Mouse (Mus musculus) limb, embryonic 12.5 days (tissue): ENCODE measurements at regions not wholly inside any gene's neighbourhood (a gene's known extent, or its start where the extent isn't known, plus 50 kb on each side); places are given as distances from the start of the nearest gene placed in this dataset.

Experiments
- ATAC-seq: fragments of 200-750 bp; cut with Nextera tagmentation; 2 replicates; pipeline ENCODE4 v1.8.0; 2017; ENCODE audit warnings: low read depth, moderate TSS enrichment; ENCODE audit not compliant: insufficient number of reproducible peaks, insufficient read depth, low FRiP score, low TSS enrichment
- H3K27ac ChIP-seq: fragments of 300-500 bp; sonication (generic); 2 replicates; pipeline ENCODE4 v1.5.1; 2016; ENCODE audit warnings: mild to moderate bottlenecking, moderate library complexity
- H3K27me3 ChIP-seq: fragments of 300-500 bp; sonication (generic); 2 replicates; pipeline ENCODE4 v1.6.1; 2016; ENCODE audit warnings: mild to moderate bottlenecking, moderate library complexity
- H3K36me3 ChIP-seq: fragments of 300-500 bp; sonication (generic); 2 replicates; pipeline ENCODE4 v1.6.1; 2016; ENCODE audit warnings: mild to moderate bottlenecking, moderate library complexity
- H3K4me1 ChIP-seq: fragments of 300-500 bp; sonication (generic); replicated peaks from 2 replicates; pipeline ENCODE4 v1.6.1; 2016
- H3K4me2 ChIP-seq: fragments of 300-500 bp; sonication (generic); 2 replicates; pipeline ENCODE4 v1.6.1; 2016; ENCODE audit warnings: mild to moderate bottlenecking, moderate library complexity
- H3K4me3 ChIP-seq: fragments of 300-500 bp; sonication (generic); replicated peaks from 2 replicates; pipeline ENCODE4 v1.5.1; 2016; ENCODE audit warnings: mild to moderate bottlenecking
- H3K9ac ChIP-seq: fragments of 300-500 bp; sonication (generic); replicated peaks from 2 replicates; pipeline ENCODE4 v1.6.1; 2016; ENCODE audit warnings: mild to moderate bottlenecking, moderate library complexity
- H3K9me3 ChIP-seq: fragments of 300-500 bp; sonication (generic); 2 replicates; pipeline ENCODE4 v1.6.1; 2016; ENCODE audit warnings: mild to moderate bottlenecking, moderate library complexity
- WGBS: fragments of 180-500 bp; shearing (Covaris S2); methylation state at CpG from one replicate; pipeline ENCODE4 v1.1.7; 2016; 5-methylcytosine and 5-hydroxymethylcytosine counted together

DNA sequence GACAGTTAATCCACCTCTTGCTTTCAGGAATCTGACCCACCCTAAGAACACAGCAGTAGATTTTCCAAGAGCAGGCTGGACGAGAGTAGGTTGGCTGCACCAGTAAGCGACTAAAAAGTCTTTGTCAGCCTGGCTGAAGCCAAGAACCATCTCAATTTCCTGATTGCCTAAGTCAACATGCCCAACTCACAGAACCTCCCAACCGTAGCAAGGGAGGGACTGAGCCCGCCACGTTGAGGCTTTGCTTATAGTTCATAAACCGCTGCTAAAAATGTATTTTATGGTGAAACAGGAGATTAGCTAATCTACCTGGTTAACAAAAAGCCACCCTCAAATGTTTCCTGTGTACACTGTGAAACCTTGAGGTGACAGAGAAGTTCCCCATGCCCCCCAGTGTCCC, 115.4 kb upstream of the Tbl1xr1 start:
- peaks cover 11% of the 10 kb centered on the region for H3K4me1 ChIP-seq
- no peaks in the 10 kb centered on the region for H3K9me3 ChIP-seq
- no peak overlapping the region for H3K9ac ChIP-seq
- no peak overlapping the region for H3K4me2 ChIP-seq
- H3K27me3 ChIP-seq, result no peaks in the 10 kb centered on the region
- WGBS, result 83% methylated on average over 6 of the region's 6 CpGs
- H3K27ac ChIP-seq, result no peak overlapping the region
- no peak for ATAC-seq
- H3K36me3 ChIP-seq, result no peaks in the 10 kb centered on the region
- no peak overlapping the region for H3K4me3 ChIP-seq

DNA sequence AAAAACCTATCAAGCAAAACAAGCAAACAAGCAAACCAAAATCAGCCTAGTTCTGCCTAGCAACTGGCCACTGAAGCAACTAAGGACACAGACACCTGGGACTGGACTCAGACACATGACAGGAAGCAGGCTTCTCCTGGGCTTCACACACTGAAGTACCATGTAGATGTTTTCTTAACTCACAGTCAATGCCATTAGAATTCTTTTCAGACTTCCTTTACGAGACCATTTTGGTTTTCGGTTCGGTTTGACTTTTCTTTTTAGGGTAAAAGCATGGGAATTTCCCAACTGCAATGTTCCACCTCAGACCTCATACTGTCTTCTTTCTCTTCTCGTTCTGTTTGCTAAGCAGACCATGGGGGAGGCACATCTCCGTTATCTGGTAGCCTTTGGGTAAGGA, 114.7 kb upstream of the Tbl1xr1 start:
- H3K4me1 ChIP-seq, result peaks cover 11% of the 10 kb centered on the region
- H3K27ac ChIP-seq, result no peak overlapping the region
- no peak overlapping the region for H3K9ac ChIP-seq
- no peak for ATAC-seq
- H3K4me3 ChIP-seq, result no peak overlapping the region
- no peaks in the 10 kb centered on the region for H3K27me3 ChIP-seq
- WGBS, result 84% methylated on average over 5 of the region's 5 CpGs
- H3K9me3 ChIP-seq, result no peaks in the 10 kb centered on the region
- no peak overlapping the region for H3K4me2 ChIP-seq
- no peaks in the 10 kb centered on the region for H3K36me3 ChIP-seq

DNA sequence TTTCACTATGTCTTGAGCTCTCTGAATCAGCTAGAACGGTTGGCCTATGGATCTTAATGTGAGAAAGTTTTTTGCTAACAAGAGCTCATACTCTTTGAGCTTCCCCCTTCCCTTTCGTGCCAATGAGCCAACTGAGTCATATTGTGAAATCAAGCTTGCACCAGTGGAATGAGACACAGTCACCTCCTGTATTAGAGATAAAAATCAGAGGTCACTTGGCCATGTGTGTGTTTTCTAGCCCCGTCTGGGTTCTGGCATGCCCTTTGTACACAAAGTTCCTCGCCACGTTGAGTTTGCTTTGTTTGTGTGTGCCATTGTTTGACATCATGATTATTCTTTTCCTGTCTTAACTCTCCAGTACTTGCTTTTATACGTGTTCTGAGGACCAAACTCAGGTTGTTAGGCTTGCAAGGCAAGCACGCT, 114.1 kb upstream of the Tbl1xr1 start:
- Histone ChIP-seq H3K4me3 (no peak overlapping the region), H3K27ac (no peak overlapping the region), H3K27me3 (no peaks in the 10 kb centered on the region), H3K4me2 (no peak overlapping the region), H3K9ac (no peak overlapping the region), H3K36me3 (no peaks in the 10 kb centered on the region), H3K9me3 (no peaks in the 10 kb centered on the region), H3K4me1 (peaks cover 11% of the 10 kb centered on the region)
- no peak for ATAC-seq
- WGBS, result 75% methylated on average over 7 of the region's 7 CpGs

DNA sequence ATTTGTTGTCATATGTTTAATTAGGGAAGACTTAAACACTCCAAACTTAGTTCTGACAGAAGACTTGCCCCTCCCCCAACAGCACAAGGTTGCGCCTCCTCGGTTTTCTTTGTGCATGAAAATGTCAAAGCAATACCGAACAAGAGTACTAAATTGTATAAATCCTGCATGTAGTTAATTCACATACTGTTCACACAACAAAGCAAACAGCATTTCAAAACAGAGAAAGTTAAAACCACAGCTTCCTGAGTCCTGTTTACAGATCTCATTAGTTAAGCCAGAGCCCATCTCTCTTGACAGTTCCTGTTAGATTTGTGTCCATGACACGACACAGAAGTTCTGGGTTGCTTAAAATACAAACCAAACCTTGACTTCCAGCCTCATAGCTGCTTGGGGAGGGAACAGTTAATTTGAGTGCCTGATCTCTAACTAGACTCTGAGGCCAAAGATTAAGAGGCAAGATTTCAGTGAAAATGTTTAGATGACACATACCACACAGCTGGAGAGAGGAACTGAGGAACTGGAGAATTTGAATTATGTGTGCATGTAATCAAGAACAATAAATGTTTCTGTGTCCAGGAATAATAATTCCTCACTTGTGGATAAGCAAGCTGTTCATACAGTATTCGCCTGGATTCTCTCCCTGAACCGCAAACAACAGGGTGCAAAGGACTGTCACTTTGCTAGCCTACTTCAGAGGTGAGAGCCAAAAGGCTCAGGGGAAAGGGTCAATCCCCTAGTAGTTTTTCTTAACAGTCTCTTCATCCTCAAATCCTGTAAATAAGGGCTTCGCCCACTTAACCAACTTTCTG, 113.3 kb upstream of the Tbl1xr1 start:
- Histone ChIP-seq H3K4me2 (no peak overlapping the region), H3K27ac (no peak overlapping the region), H3K9ac (no peak overlapping the region), H3K9me3 (no peaks in the 10 kb centered on the region), H3K36me3 (no peaks in the 10 kb centered on the region), H3K4me3 (no peak overlapping the region), H3K4me1 (peaks cover 11% of the 10 kb centered on the region), H3K27me3 (no peaks in the 10 kb centered on the region)
- 47% methylated on average over 7 of the region's 7 CpGs for WGBS
- no peak for ATAC-seq

DNA sequence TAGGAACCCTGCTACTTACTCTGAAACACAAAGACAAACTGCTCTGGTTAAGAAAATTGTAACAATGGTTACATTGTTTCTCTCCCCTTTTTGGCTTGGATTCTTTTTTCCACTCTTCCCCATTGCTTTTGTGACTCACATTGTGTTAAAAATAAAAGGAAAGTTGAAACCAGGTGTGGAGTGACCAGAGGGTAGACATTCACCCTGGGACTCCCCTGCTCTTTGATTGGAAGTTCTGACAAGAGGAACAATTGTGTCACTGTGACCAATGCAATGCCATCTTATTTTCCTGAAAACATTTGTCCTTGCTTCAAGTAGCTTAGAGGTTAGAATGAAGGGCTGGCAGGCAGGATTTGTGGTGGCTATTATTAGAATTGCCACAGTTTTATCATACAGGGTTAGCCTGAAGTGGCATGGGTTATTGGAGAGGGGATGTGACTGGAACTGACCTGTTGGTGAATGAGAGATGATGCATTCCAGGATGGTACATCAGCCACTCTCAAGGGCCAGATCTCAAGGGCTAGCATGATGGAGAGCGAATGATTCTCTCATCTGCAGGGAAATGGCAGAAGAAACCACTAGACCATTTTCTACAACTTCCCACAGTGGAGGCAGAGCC, 112.6 kb upstream of the Tbl1xr1 start:
- Histone ChIP-seq H3K9ac (no peak overlapping the region), H3K36me3 (no peaks in the 10 kb centered on the region), H3K27ac (no peak overlapping the region), H3K4me3 (no peak overlapping the region), H3K27me3 (no peaks in the 10 kb centered on the region), H3K4me2 (no peak overlapping the region), H3K9me3 (no peaks in the 10 kb centered on the region), H3K4me1 (peaks cover 11% of the 10 kb centered on the region)
- 87% methylated on average over 1 of the region's 1 CpGs for WGBS
- ATAC-seq, result no peak

DNA sequence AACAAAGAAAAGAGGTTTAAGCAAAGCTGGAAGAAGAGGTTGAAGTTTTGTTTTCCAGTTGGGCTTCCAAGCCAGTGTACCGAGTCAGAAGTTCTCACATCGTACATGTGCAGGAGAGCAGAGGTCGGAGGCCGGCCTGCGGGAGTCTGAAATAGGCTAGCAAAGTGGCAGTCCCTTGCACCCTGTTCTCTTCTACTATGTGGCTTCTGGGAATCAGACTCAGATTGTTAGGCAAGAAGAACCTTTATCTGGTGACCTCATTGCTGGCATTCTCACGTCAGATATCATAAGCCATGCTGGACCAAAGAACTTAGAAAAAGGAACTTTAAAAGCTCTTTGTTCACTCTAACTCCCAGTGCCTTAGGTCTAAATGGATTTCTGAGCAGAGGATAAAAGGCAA, 112.0 kb upstream of the Tbl1xr1 start:
- H3K9ac ChIP-seq, result no peak overlapping the region
- peaks cover 11% of the 10 kb centered on the region for H3K4me1 ChIP-seq
- no peak overlapping the region for H3K4me2 ChIP-seq
- WGBS, result 87% methylated on average over 6 of the region's 6 CpGs
- no peaks in the 10 kb centered on the region for H3K36me3 ChIP-seq
- no peak overlapping the region for H3K4me3 ChIP-seq
- H3K9me3 ChIP-seq, result no peaks in the 10 kb centered on the region
- H3K27ac ChIP-seq, result no peak overlapping the region
- ATAC-seq, result no peak
- no peaks in the 10 kb centered on the region for H3K27me3 ChIP-seq

DNA sequence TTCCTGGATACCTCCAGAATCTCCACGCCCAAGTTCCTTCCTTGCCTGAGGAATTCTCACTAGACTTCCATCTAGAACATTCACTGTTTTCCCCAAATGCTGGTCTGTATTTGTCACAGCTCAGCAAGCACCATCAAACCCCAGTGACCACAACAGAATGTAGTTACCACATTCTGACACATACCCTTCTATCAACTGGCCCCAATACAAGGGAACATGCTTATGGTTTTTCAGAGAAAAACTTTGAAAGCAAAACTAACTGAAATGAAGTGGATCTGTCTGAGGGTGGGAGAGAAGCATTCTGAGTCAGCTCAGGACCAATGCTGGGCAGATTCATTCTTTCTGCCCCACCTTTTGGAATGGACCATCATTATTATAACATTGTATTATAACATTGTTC, 110.9 kb upstream of the Tbl1xr1 start:
- no peaks in the 10 kb centered on the region for H3K9me3 ChIP-seq
- no peak overlapping the region for H3K9ac ChIP-seq
- 72% methylated on average over 1 of the region's 1 CpGs for WGBS
- ATAC-seq, result no peak
- H3K4me2 ChIP-seq, result no peak overlapping the region
- no peak overlapping the region for H3K4me3 ChIP-seq
- peaks cover 11% of the 10 kb centered on the region for H3K4me1 ChIP-seq
- no peaks in the 10 kb centered on the region for H3K27me3 ChIP-seq
- no peaks in the 10 kb centered on the region for H3K36me3 ChIP-seq
- no peak overlapping the region for H3K27ac ChIP-seq

DNA sequence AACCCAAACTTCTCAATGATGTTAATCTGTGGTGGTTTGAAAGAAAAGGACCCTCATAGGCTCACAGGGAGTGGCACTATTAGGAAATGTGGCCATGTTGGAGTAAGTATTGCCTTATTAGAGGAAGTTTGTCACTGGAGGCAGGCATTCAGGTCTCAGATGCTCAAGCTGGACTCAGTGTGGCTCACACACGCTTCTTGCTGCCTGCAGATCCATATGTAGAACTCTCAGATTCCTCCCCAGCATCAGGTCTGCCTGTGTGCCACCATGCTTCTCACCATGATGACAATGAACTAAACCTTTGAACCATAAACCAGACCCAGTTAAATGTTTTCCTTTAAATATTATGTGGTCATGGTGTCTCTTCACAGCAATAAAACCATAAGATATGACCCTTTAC, 104.7 kb upstream of the Tbl1xr1 start:
- H3K4me1 ChIP-seq, result no peaks in the 10 kb centered on the region
- H3K4me3 ChIP-seq, result no peak overlapping the region
- H3K27ac ChIP-seq, result no peak overlapping the region
- H3K27me3 ChIP-seq, result no peaks in the 10 kb centered on the region
- no peak overlapping the region for H3K9ac ChIP-seq
- no peak for ATAC-seq
- H3K4me2 ChIP-seq, result no peak overlapping the region
- H3K36me3 ChIP-seq, result no peaks in the 10 kb centered on the region
- 88% methylated on average over 1 of the region's 1 CpGs for WGBS
- no peaks in the 10 kb centered on the region for H3K9me3 ChIP-seq

DNA sequence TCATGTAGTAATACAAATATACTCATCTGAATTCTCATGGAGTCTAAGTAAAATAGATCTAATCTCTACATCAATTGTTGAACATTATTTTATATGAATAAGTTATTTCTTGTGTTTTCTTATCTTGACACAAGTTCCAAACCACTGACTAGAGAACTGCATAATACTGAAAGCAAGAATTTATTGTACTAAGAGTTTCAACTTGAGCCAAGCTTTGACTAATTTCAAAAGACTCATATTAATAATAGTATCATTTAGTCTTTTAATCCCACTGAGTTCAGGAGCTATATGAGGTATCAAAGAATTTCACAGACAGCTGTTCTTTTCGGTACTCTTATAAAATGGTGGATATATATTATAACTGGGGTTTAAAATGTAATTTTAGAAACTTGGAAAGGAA, 103.3 kb upstream of the Tbl1xr1 start:
- no peaks in the 10 kb centered on the region for H3K27me3 ChIP-seq
- no peak for ATAC-seq
- no peak overlapping the region for H3K4me2 ChIP-seq
- no peaks in the 10 kb centered on the region for H3K9me3 ChIP-seq
- WGBS, result 78% methylated on average over 1 of the region's 1 CpGs
- no peak overlapping the region for H3K9ac ChIP-seq
- H3K27ac ChIP-seq, result no peak overlapping the region
- H3K4me3 ChIP-seq, result no peak overlapping the region
- H3K4me1 ChIP-seq, result no peaks in the 10 kb centered on the region
- H3K36me3 ChIP-seq, result no peaks in the 10 kb centered on the region

DNA sequence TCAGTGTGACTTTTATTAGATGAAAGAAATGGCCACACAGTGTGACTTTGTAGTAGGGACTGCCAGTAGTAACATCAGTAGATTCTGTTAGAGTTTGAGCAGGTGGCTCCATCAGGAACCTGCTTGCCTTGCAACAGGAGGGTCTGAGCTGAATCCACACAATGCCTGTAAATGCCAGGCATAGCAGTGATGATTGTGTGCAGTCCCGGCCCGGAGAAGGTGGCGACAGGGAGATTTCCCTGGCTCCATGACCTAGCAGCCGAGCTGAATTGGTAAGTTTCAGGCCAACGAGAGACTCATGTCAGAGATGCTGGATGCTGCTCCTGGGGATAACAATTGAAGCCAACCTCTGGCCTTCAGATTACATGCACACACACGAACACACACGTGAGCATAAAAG, 102.8 kb upstream of the Tbl1xr1 start:
- WGBS, result 73% methylated on average over 7 of the region's 7 CpGs
- no peak overlapping the region for H3K4me2 ChIP-seq
- H3K27me3 ChIP-seq, result no peaks in the 10 kb centered on the region
- no peaks in the 10 kb centered on the region for H3K36me3 ChIP-seq
- no peak overlapping the region for H3K27ac ChIP-seq
- no peak overlapping the region for H3K9ac ChIP-seq
- H3K4me1 ChIP-seq, result no peaks in the 10 kb centered on the region
- H3K9me3 ChIP-seq, result no peaks in the 10 kb centered on the region
- ATAC-seq, result no peak
- no peak overlapping the region for H3K4me3 ChIP-seq

DNA sequence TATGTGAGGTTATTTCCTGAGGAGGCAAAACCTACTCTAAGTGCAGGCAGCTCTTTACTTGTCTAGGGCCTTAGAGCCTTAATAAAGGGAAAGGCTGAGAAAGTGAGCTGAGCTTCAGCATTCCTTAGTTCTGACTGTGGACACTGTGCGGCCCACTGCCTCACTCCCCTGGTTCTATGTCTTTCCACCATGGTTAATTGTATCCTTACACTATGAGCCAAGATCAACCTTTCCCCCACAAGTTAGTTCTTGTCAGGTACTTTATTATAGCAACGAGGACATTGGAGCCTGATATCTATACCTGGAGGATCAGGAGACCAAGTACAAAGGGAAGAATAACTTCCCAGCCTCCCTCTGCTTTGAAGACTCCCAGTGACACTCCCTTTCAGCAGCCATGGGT, 101.7 kb upstream of the Tbl1xr1 start:
- no peak overlapping the region for H3K9ac ChIP-seq
- H3K27me3 ChIP-seq, result no peaks in the 10 kb centered on the region
- no peak overlapping the region for H3K27ac ChIP-seq
- H3K4me2 ChIP-seq, result no peak overlapping the region
- H3K36me3 ChIP-seq, result no peaks in the 10 kb centered on the region
- H3K4me1 ChIP-seq, result no peaks in the 10 kb centered on the region
- WGBS, result 79% methylated on average over 2 of the region's 2 CpGs
- ATAC-seq, result no peak
- no peak overlapping the region for H3K4me3 ChIP-seq
- no peaks in the 10 kb centered on the region for H3K9me3 ChIP-seq

DNA sequence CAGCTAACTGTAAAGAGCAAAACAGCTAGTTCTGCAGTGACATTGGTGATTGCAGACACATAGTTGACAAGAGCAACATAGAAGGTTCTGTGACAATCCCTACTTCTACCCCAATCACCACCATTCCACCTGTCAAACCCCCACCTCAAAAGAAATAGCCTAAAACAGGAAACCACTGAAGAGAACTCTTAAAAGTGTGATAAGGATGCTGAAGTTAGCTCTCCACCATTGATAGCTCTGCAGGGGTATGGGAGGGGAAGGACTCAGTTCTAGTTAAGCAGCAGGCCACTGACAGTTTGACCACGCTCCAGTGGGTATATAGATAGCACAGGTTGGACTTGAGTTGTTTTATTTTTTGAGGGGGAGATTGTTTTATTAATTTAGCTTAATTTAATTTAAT, 98.7 kb upstream of the Tbl1xr1 start:
- 94% methylated on average over 1 of the region's 1 CpGs for WGBS
- H3K9ac ChIP-seq, result no peak overlapping the region
- H3K4me1 ChIP-seq, result no peaks in the 10 kb centered on the region
- ATAC-seq, result no peak
- no peaks in the 10 kb centered on the region for H3K36me3 ChIP-seq
- H3K27me3 ChIP-seq, result no peaks in the 10 kb centered on the region
- H3K4me2 ChIP-seq, result no peak overlapping the region
- H3K9me3 ChIP-seq, result no peaks in the 10 kb centered on the region
- no peak overlapping the region for H3K4me3 ChIP-seq
- no peak overlapping the region for H3K27ac ChIP-seq
